Mouse (Mus musculus) kidney, embryonic 15.5 days (tissue): ENCODE results near the gene Mettl8. TPM values are rescaled to one million over a fixed set of nuclear protein-coding genes. Genes with fewer than 3 reads are reported as not detected.

Experiments
- ATAC-seq: fragments of 200-750 bp; cut with Nextera tagmentation; replicated peaks from 2 replicates; pipeline ENCODE4 v1.8.0; 2017; ENCODE audit warnings: moderate TSS enrichment; ENCODE audit not compliant: low FRiP score
- H3K27ac ChIP-seq: fragments of 300-500 bp; sonication (generic); 2 replicates; pipeline ENCODE4 v1.5.1; 2015; ENCODE audit warnings: mild to moderate bottlenecking, inconsistent platforms
- H3K27me3 ChIP-seq: fragments of 300-500 bp; sonication (generic); 2 replicates; pipeline ENCODE4 v1.6.1; 2015; ENCODE audit warnings: inconsistent platforms
- H3K36me3 ChIP-seq: fragments of 300-500 bp; sonication (generic); 2 replicates; pipeline ENCODE4 v1.6.1; 2015; ENCODE audit warnings: inconsistent platforms
- H3K4me1 ChIP-seq: fragments of 300-500 bp; sonication (generic); 2 replicates; pipeline ENCODE4 v1.6.1; 2015; ENCODE audit warnings: inconsistent platforms
- H3K4me2 ChIP-seq: fragments of 300-500 bp; sonication (generic); 2 replicates; pipeline ENCODE4 v1.6.1; 2015; ENCODE audit warnings: moderate library complexity, mild to moderate bottlenecking, inconsistent platforms
- H3K4me3 ChIP-seq: fragments of 300-500 bp; sonication (generic); replicated peaks from 2 replicates; pipeline ENCODE4 v1.5.1; 2015; ENCODE audit warnings: mild to moderate bottlenecking, inconsistent platforms
- H3K9ac ChIP-seq: fragments of 300-500 bp; sonication (generic); 2 replicates; pipeline ENCODE4 v1.6.1; 2015; ENCODE audit warnings: mild to moderate bottlenecking, inconsistent platforms
- H3K9me3 ChIP-seq: fragments of 300-500 bp; sonication (generic); replicated peaks from 2 replicates; pipeline ENCODE4 v1.6.1; 2016; ENCODE audit warnings: inconsistent platforms
- WGBS: fragments of 180-500 bp; shearing (Covaris S2); methylation state at CpG from one replicate; pipeline ENCODE4 v1.1.7; 2015; ENCODE audit warnings: mixed read lengths; 5-methylcytosine and 5-hydroxymethylcytosine counted together
- polyA plus RNA-seq: library from polyadenylated mRNA; unstranded; fragments of >200 nt; fragmentation: Nextera tagmentation; extraction: Ambion mirVana; gene quantifications from 2 replicates; pipeline ENCODE4 v1.2.1, GENCODE M21; 2015

The Mettl8 gene
- polyA plus RNA-seq, 1 experiment from 2014 or later: 19.5 TPM

- no peak overlapping the region for H3K27ac ChIP-seq
- 85% methylated on average over 18 of the region's 18 CpGs for WGBS
Measured at GRCm38 (mm10) chr2:71031973-71032794, 23.2 kb downstream of the Mettl8 start.

DNA sequence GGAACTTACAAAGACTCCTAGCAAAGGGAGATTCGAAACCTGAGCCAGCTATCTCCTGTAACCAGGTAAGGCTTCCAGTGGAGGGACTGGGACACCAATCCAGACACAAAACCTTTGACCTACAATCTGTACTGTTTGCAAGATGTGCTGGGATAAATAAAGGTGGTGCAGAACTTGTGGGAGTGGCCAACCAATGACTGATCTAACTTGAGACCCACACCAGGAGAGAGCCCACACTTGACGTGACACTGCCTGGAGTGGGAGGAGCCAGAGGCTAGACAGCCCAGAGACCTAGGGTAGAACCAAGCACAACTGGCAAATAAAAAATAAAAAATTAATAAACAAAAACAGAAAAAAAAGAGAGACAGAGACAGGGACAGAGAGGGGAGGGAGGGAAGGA lies 24.7 kb downstream of the Mettl8 start:
- no peak overlapping the region for H3K9ac ChIP-seq
- no peaks in the 10 kb centered on the region for H3K9me3 ChIP-seq
- H3K4me2 ChIP-seq: no peak overlapping the region
- no peaks in the 10 kb centered on the region for H3K27me3 ChIP-seq
- H3K27ac ChIP-seq: no peak overlapping the region
- WGBS: 80% methylated on average over 2 of the region's 2 CpGs
- no peak for ATAC-seq
- no peak overlapping the region for H3K4me3 ChIP-seq
- H3K4me1 ChIP-seq: peaks cover 7% of the 10 kb centered on the region; the same call in 1 of the 2 replicates
- no peaks in the 10 kb centered on the region for H3K36me3 ChIP-seq

More at GRCm38 (mm10) chr2:71031973-71032794, 23.2 kb downstream of the Mettl8 start:
- no peak overlapping the region for H3K4me3 ChIP-seq
- H3K9ac ChIP-seq: no peak overlapping the region
- no peaks in the 10 kb centered on the region for H3K9me3 ChIP-seq
- no peaks in the 10 kb centered on the region for H3K36me3 ChIP-seq
- no peaks in the 10 kb centered on the region for H3K27me3 ChIP-seq
- H3K4me1 ChIP-seq: no peaks in the 10 kb centered on the region
- ATAC-seq: no peak
- no peak overlapping the region for H3K4me2 ChIP-seq

- H3K4me1 ChIP-seq: peaks cover 10% of the 10 kb centered on the region; the same call in 1 of the 2 replicates
- no peak overlapping the region for H3K9ac ChIP-seq
- WGBS: 97% methylated on average over 9 of the region's 9 CpGs
- no peak for ATAC-seq
- H3K4me2 ChIP-seq: no peak overlapping the region
- no peak overlapping the region for H3K4me3 ChIP-seq
- H3K9me3 ChIP-seq: no peaks in the 10 kb centered on the region
- no peak overlapping the region for H3K27ac ChIP-seq
- no peaks in the 10 kb centered on the region for H3K36me3 ChIP-seq
- H3K27me3 ChIP-seq: no peaks in the 10 kb centered on the region
Measured at GRCm38 (mm10) chr2:71027631-71028030, 27.8 kb downstream of the Mettl8 start.

DNA sequence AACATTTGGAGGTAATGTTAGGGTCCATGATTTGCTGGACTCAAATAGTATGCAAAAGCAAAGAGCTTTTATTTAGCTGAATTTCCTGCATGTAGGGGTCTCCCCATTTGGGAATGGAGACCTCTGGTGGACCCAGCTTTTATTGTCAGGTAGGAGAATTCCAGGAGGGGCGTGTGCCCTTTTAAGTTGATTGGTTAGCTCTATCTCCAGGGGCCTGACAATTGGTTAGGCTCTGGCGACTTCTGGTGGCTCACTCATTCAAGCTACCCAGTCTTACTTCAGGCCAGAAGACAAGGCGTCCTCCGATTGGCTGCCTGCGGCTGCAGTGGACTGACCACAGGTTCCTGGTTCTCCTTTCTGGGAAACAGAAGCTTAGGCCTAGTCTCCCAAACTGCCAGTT lies 28.6 kb downstream of the Mettl8 start:
- WGBS: 45% methylated on average over 5 of the region's 5 CpGs
- no peaks in the 10 kb centered on the region for H3K9me3 ChIP-seq
- peak; percentile 80 for ATAC-seq

DNA sequence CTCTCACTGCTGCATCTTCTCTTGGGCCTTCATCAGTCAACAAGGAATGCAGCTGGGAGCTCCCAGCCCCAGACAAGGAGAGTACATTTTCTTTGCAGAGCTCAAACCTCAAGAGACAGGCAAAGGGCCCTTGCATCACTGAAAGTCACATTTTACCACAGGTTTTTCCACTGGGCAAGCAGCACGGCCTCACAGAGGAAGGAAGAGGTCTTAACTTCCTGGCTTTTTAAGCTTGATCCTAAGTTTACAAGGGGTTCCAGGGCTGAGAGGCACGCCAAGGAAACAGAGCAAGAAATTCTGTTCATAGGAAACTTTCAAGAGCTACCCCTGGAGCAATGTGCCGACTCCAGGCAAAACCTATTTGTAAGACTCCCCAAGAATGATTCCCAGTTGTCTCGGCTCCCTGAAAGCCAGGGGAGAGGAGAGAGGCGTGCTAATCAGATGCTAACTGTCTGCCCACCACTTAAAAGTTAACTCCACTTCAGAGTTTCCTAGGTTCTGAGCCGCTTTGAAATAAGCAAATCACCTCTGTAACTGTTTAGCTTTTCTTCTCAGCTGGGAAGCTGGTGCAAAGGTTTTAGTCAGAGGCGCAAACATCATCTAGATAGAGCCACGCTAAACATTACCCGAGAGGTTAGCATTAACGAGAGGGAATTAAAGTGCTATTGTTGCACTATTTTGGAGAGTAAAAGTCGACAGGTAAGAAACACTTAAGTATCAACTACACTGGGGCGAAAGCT lies 29.6 kb downstream of the Mettl8 start:
- 0 out of 2 replicates have a peak, but pooled peaks have one; percentile 41 for ATAC-seq
- Histone ChIP-seq H3K4me2 (no peak overlapping the region), H3K4me3 (no peak overlapping the region), H3K27ac (peak overlapping the region; percentile 77), H3K9me3 (no peaks in the 10 kb centered on the region), H3K4me1 (peaks cover 10% of the 10 kb centered on the region; the same call in 1 of the 2 replicates), H3K27me3 (no peaks in the 10 kb centered on the region), H3K36me3 (no peaks in the 10 kb centered on the region), H3K9ac (no peak overlapping the region)
- 48% methylated on average over 12 of the region's 12 CpGs for WGBS

More for the DNA sequence above, 28.6 kb downstream of the Mettl8 start:
- Histone ChIP-seq H3K4me2 (no peak overlapping the region), H3K4me1 (peaks cover 10% of the 10 kb centered on the region; the same call in 1 of the 2 replicates), H3K9ac (no peak overlapping the region), H3K27me3 (no peaks in the 10 kb centered on the region), H3K4me3 (no peak overlapping the region), H3K27ac (peak overlapping the region; percentile 7; the same call in 1 of the 2 replicates), H3K36me3 (no peaks in the 10 kb centered on the region)

DNA sequence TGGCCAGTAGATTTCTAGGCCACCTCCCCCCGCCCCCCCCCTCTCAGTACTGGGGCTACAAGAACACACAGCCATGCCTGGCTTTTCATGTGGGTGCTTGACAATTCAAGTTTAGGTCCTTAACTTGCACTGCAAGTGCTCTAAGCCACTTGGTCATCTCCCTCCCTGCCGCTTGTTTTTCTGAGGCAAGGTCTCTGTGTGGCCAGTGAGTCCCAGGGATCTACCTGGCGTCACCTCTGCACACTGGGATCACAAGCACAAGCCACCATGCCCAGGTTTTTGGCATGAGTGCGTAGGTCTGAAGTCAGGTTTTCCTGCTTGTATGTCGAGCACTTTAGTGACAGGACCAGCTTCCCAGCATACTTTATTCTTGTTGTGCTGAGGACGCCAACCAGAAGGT lies 31.4 kb downstream of the Mettl8 start:
- no peak overlapping the region for H3K27ac ChIP-seq
- peaks cover 10% of the 10 kb centered on the region; the same call in 1 of the 2 replicates for H3K4me1 ChIP-seq
- no peak for ATAC-seq
- no peaks in the 10 kb centered on the region for H3K27me3 ChIP-seq
- H3K9ac ChIP-seq: no peak overlapping the region
- no peak overlapping the region for H3K4me3 ChIP-seq
- no peak overlapping the region for H3K4me2 ChIP-seq
- no peaks in the 10 kb centered on the region for H3K9me3 ChIP-seq
- 90% methylated on average over 6 of the region's 6 CpGs for WGBS
- H3K36me3 ChIP-seq: no peaks in the 10 kb centered on the region

DNA sequence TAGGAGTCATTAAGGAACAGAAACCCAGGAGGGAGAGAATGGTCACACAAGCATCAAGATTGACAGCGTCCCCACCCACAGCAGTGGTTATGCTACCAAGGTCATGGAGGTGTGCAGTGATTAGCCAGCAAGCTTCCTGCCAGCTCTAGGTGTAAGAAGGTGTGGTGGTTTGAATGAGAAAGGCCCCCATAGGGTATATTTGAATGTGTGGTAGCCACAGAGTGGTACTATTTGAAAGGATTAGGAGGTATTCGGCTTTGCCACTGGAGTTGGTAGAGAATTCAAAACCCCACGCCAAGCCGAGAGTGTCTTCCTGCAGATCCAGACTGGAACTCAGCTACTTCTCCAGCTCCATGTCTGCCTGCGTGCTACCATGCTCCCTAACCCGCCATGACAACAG lies 32.4 kb downstream of the Mettl8 start:
- Histone ChIP-seq H3K36me3 (no peaks in the 10 kb centered on the region), H3K4me1 (peaks cover 10% of the 10 kb centered on the region; the same call in 1 of the 2 replicates), H3K4me2 (no peak overlapping the region), H3K4me3 (no peak overlapping the region), H3K9ac (no peak overlapping the region), H3K27ac (no peak overlapping the region), H3K27me3 (no peaks in the 10 kb centered on the region), H3K9me3 (no peaks in the 10 kb centered on the region)
- 88% methylated on average over 6 of the region's 6 CpGs for WGBS
- ATAC-seq: no peak

DNA sequence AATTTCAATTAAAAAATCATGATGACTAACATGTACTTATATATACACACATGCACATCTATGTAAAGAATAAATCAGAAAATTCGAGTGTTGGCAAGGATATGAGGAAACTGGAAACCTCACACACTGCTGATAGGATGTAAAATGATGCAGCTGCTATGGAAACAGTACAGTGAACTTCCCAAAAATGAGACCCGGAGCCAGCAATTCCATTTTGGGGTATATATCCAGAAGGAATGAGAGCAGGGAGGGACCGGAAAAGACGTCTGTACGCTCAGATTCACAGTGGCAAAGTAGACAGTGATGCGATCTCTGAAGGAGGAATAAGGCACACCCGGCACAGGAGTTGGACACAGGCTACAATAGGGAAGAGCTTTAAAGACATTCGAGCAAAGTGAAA lies 34.7 kb downstream of the Mettl8 start:
- 79% methylated on average over 8 of the region's 8 CpGs for WGBS
- no peak for ATAC-seq

DNA sequence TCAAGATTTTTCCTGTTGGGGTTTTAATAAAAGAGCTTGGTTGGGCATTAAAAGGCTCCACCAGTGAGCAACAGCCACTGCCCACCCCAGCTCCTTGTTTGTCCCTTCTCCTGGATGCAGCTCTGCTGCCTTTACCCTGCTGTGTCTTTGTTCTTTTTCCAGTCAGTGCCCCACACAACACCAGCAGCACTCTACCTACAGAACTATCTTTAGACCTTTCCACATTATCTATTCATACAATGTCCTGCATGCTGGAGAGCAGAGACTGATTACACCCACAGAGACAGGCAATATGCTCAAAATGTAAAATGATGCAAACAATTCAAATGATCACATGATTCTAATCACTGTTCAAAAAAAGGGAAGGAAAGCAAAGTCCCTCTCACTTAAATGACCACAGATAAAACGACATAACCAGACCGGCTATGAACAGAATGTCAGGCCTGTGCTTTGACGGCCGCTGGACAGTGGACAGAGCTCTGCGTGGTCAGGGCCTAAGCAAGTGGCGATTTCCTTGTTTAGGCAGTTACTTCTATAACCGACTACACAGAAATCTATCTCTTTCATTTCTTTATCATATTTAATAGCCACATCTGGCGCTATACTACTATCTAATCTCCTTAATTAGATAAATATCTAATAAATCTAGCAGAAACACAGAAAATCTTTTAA lies 35.5 kb downstream of the Mettl8 start:
- H3K9me3 ChIP-seq: no peaks in the 10 kb centered on the region
- no peak for ATAC-seq
- no peaks in the 10 kb centered on the region for H3K4me1 ChIP-seq
- WGBS: 76% methylated on average over 8 of the region's 8 CpGs
- H3K4me2 ChIP-seq: no peak overlapping the region
- H3K27me3 ChIP-seq: no peaks in the 10 kb centered on the region
- no peak overlapping the region for H3K9ac ChIP-seq
- H3K27ac ChIP-seq: no peak overlapping the region
- H3K36me3 ChIP-seq: peaks cover 4% of the 10 kb centered on the region; the same call in 1 of the 2 replicates
- no peak overlapping the region for H3K4me3 ChIP-seq

More for the DNA sequence above, 34.7 kb downstream of the Mettl8 start:
- H3K4me1 ChIP-seq: peaks cover 3% of the 10 kb centered on the region; the same call in 1 of the 2 replicates
- H3K36me3 ChIP-seq: 0 out of 2 replicates have a peak, but pooled peaks cover 4% of the 10 kb centered on the region
- no peaks in the 10 kb centered on the region for H3K27me3 ChIP-seq
- no peak overlapping the region for H3K27ac ChIP-seq
- no peaks in the 10 kb centered on the region for H3K9me3 ChIP-seq
- no peak overlapping the region for H3K4me2 ChIP-seq
- H3K4me3 ChIP-seq: no peak overlapping the region
- H3K9ac ChIP-seq: no peak overlapping the region

DNA sequence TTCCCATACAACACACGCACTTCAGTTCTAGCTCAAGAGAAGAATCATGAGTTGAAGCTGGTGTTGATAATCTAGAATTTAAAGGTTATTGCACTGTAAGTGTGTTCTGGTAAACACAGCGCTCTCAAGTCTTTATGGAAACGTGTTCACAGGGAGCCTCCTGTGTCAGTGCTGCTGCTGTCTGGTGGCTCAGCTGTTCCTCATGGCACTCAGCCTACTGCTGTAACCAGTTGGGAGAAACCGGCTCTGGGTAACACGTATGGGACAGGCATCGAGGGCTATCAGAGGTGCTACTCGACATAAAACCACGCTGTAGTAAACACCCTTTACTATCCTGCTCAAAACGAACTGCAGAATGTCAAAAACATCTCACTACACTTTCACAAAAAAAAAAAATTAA lies 36.1 kb downstream of the Mettl8 start:
- H3K4me2 ChIP-seq: no peak overlapping the region
- H3K9me3 ChIP-seq: no peaks in the 10 kb centered on the region
- 57% methylated on average over 9 of the region's 9 CpGs for WGBS
- ATAC-seq: no peak
- H3K4me3 ChIP-seq: no peak overlapping the region
- peaks cover 4% of the 10 kb centered on the region; the same call in 1 of the 2 replicates for H3K36me3 ChIP-seq
- no peak overlapping the region for H3K27ac ChIP-seq
- H3K9ac ChIP-seq: no peak overlapping the region
- H3K4me1 ChIP-seq: no peaks in the 10 kb centered on the region
- no peaks in the 10 kb centered on the region for H3K27me3 ChIP-seq

DNA sequence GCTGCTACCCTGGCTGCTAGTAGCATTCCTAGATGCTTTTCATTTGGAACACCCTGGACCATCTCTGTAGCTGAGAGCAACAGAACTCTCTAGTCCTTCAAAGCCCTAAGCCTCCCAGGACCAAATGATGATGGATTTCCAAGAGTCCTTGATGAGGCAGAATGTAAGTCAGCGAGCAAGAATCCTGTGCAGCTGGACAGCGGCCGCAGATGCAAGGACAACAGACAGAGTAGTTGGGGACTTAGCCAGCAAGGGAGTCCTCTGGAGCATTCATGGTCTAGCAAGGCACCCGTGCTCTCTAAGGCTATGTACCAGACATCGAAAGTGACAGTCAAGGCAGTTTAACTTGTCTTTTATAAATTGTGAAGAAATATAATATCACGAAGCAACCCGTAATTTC lies 41.9 kb downstream of the Mettl8 start:
- 92% methylated on average over 7 of the region's 7 CpGs for WGBS
- no peaks in the 10 kb centered on the region for H3K9me3 ChIP-seq
- no peak overlapping the region for H3K4me2 ChIP-seq
- H3K4me3 ChIP-seq: no peak overlapping the region
- no peaks in the 10 kb centered on the region for H3K27me3 ChIP-seq
- no peak overlapping the region for H3K27ac ChIP-seq
- no peak for ATAC-seq
- H3K9ac ChIP-seq: no peak overlapping the region
- H3K4me1 ChIP-seq: no peaks in the 10 kb centered on the region
- H3K36me3 ChIP-seq: peaks cover 4% of the 10 kb centered on the region; the same call in 1 of the 2 replicates
